Mouse (Mus musculus): ENCODE measurements around the gene Slc16a7. TPM values are rescaled to one million over a fixed set of nuclear protein-coding genes. Genes with fewer than 3 reads are reported as not detected.
A peak's percentile ranks its signal among the peaks of the same experiment; 100 is the strongest.

The Slc16a7 gene
- polyA plus RNA-seq, 1 experiment from 2014 or later: 10.2 TPM

GRCm38 (mm10) chr10:125265901-125266300 is 123.4 kb downstream of the Slc16a7 start:
- no peak; the same call in 1 of the 2 replicates for ATAC-seq
- peaks cover 3% of the 10 kb centered on the region for H3K4me1 ChIP-seq (replicated peaks; ENCODE audit: control insufficient read depth, insufficient read depth, low read length)
- peak overlapping the region; percentile 20 for H3K4me2 ChIP-seq (ENCODE audit: low read length)
- no peak overlapping the region for H3K4me3 ChIP-seq (replicated peaks; ENCODE audit: low read length)
- no peak overlapping the region for H3K27ac ChIP-seq (ENCODE audit: low read length)
- H3K9me3 ChIP-seq (ENCODE audit: control insufficient read depth, low read length): no peaks in the 10 kb centered on the region
- H3K9ac ChIP-seq (replicated peaks; ENCODE audit: low read depth, low read length): no peak overlapping the region
- no peaks in the 10 kb centered on the region for H3K27me3 ChIP-seq (replicated peaks; ENCODE audit: control insufficient read depth, insufficient read depth, low read length)
- no peaks in the 10 kb centered on the region for H3K36me3 ChIP-seq (ENCODE audit: control insufficient read depth, insufficient read depth)
- WGBS: 13% methylated on average over 9 of the region's 9 CpGs

GRCm38 (mm10) chr10:125265467-125265866 is 123.8 kb downstream of the Slc16a7 start:
- Histone ChIP-seq H3K9me3 (ENCODE audit: control insufficient read depth, low read length) (no peaks in the 10 kb centered on the region), H3K27ac (ENCODE audit: low read length) (no peak overlapping the region), H3K9ac (replicated peaks; ENCODE audit: low read depth, low read length) (no peak overlapping the region), H3K36me3 (ENCODE audit: control insufficient read depth, insufficient read depth) (no peaks in the 10 kb centered on the region), H3K4me2 (ENCODE audit: low read length) (no peak overlapping the region), H3K4me3 (replicated peaks; ENCODE audit: low read length) (no peak overlapping the region), H3K4me1 (replicated peaks; ENCODE audit: control insufficient read depth, insufficient read depth, low read length) (peaks cover 3% of the 10 kb centered on the region), H3K27me3 (replicated peaks; ENCODE audit: control insufficient read depth, insufficient read depth, low read length) (no peaks in the 10 kb centered on the region)
- ATAC-seq: peak; percentile 43; the same call in 1 of the 2 replicates
- 65% methylated on average over 14 of the region's 14 CpGs for WGBS

DNA sequence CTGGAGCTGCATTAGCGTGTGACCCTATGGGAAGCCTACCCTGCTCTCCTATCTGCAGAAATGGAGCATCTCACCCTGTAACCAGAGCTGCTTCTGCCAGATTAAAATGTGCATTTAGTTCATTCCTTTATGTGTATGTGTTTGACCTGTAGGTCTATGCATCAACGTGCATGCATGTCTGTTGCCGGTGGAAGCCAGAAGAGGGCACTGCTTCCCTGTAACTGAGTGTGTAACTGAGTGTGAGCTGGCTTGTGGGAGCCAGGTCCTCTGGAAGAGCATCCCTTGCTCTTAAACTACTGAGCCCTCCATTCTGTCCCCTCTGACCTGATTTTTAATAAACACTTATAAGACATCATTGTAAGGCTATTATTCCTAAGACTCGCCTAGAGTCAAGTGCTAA is 124.3 kb downstream of the Slc16a7 start:
- no peaks in the 10 kb centered on the region for H3K27me3 ChIP-seq (replicated peaks; ENCODE audit: control insufficient read depth, insufficient read depth, low read length)
- H3K9me3 ChIP-seq (ENCODE audit: control insufficient read depth, low read length): no peaks in the 10 kb centered on the region
- no peak overlapping the region for H3K27ac ChIP-seq (ENCODE audit: low read length)
- H3K9ac ChIP-seq (replicated peaks; ENCODE audit: low read depth, low read length): no peak overlapping the region
- no peaks in the 10 kb centered on the region for H3K36me3 ChIP-seq (ENCODE audit: control insufficient read depth, insufficient read depth)
- ATAC-seq: peak; percentile 82
- peaks cover 3% of the 10 kb centered on the region for H3K4me1 ChIP-seq (replicated peaks; ENCODE audit: control insufficient read depth, insufficient read depth, low read length)
- H3K4me3 ChIP-seq (replicated peaks; ENCODE audit: low read length): no peak overlapping the region
- H3K4me2 ChIP-seq (ENCODE audit: low read length): no peak overlapping the region
- 58% methylated on average over 4 of the region's 4 CpGs for WGBS

DNA sequence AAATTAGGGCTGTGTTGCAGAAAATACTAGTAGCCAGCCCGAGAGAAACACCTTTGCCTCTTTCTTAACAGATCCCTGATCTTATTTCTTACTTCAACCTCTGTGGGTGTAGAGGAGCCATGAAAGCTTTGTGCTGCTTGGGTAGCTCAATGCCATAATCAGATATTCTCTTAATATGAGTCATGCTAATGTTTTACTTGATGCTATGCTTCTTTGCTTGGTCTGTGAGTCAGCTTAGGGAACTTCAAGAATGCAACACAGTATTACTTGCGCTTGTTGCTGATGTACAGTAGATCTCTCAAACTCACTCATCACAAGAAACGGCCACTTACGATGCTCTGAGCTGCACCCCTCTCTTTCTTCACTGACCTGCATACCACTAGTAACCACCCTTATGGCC is 133.4 kb downstream of the Slc16a7 start:
- Histone ChIP-seq H3K36me3 (ENCODE audit: control insufficient read depth, insufficient read depth) (no peaks in the 10 kb centered on the region), H3K9ac (replicated peaks; ENCODE audit: low read depth, low read length) (no peak overlapping the region), H3K27ac (ENCODE audit: low read length) (no peak overlapping the region), H3K4me3 (replicated peaks; ENCODE audit: low read length) (no peak overlapping the region), H3K27me3 (replicated peaks; ENCODE audit: control insufficient read depth, insufficient read depth, low read length) (no peaks in the 10 kb centered on the region), H3K9me3 (ENCODE audit: control insufficient read depth, low read length) (no peaks in the 10 kb centered on the region), H3K4me2 (ENCODE audit: low read length) (no peak overlapping the region), H3K4me1 (replicated peaks; ENCODE audit: control insufficient read depth, insufficient read depth, low read length) (no peaks in the 10 kb centered on the region)
- WGBS: 93% methylated on average over 4 of the region's 4 CpGs
- ATAC-seq: no peak

GRCm38 (mm10) chr10:125214536-125214935 is 174.7 kb downstream of the Slc16a7 start:
- Histone ChIP-seq H3K36me3 (ENCODE audit: control insufficient read depth, insufficient read depth) (no peaks in the 10 kb centered on the region), H3K27ac (ENCODE audit: low read length) (no peak overlapping the region), H3K9ac (replicated peaks; ENCODE audit: low read depth, low read length) (no peak overlapping the region), H3K4me2 (ENCODE audit: low read length) (no peak overlapping the region), H3K27me3 (replicated peaks; ENCODE audit: control insufficient read depth, insufficient read depth, low read length) (no peaks in the 10 kb centered on the region), H3K4me1 (replicated peaks; ENCODE audit: control insufficient read depth, insufficient read depth, low read length) (no peaks in the 10 kb centered on the region), H3K9me3 (ENCODE audit: control insufficient read depth, low read length) (no peaks in the 10 kb centered on the region), H3K4me3 (replicated peaks; ENCODE audit: low read length) (no peak overlapping the region)
- 41% methylated on average over 2 of the region's 2 CpGs for WGBS
- no peak for ATAC-seq

DNA sequence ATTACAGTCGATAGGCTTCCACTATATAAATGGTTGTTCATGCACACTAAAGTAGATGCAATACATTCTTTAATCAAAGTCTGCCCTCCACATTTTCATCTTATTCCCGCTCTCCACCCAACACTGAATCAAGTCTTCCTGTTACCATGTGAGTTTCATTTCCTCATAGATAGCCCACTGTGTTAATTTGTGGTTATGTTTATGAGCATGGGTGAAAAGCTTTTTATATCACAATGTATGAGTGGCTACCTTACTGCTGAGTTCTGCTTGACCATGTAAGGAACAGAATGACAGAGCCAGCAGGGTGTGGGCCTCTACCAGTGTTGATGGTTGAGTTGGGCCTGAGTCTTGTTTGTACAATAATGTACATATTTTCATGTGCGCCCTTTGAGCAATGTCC is 175.5 kb downstream of the Slc16a7 start:
- 87% methylated on average over 3 of the region's 3 CpGs for WGBS
- H3K9me3 ChIP-seq (ENCODE audit: control insufficient read depth, low read length): no peaks in the 10 kb centered on the region
- H3K36me3 ChIP-seq (ENCODE audit: control insufficient read depth, insufficient read depth): no peaks in the 10 kb centered on the region
- no peak overlapping the region for H3K4me2 ChIP-seq (ENCODE audit: low read length)
- H3K4me3 ChIP-seq (replicated peaks; ENCODE audit: low read length): no peak overlapping the region
- no peak overlapping the region for H3K9ac ChIP-seq (replicated peaks; ENCODE audit: low read depth, low read length)
- no peaks in the 10 kb centered on the region for H3K4me1 ChIP-seq (replicated peaks; ENCODE audit: control insufficient read depth, insufficient read depth, low read length)
- H3K27ac ChIP-seq (ENCODE audit: low read length): no peak overlapping the region
- H3K27me3 ChIP-seq (replicated peaks; ENCODE audit: control insufficient read depth, insufficient read depth, low read length): no peaks in the 10 kb centered on the region
- ATAC-seq: no peak

GRCm38 (mm10) chr10:125187544-125187943 is 201.7 kb downstream of the Slc16a7 start:
- peak; percentile 80 for ATAC-seq
- H3K27ac ChIP-seq (ENCODE audit: low read length): no peak overlapping the region
- H3K4me2 ChIP-seq (ENCODE audit: low read length): no peak overlapping the region
- no peak overlapping the region for H3K4me3 ChIP-seq (replicated peaks; ENCODE audit: low read length)
- H3K9ac ChIP-seq (replicated peaks; ENCODE audit: low read depth, low read length): no peak overlapping the region
- H3K27me3 ChIP-seq (replicated peaks; ENCODE audit: control insufficient read depth, insufficient read depth, low read length): no peaks in the 10 kb centered on the region
- no peaks in the 10 kb centered on the region for H3K9me3 ChIP-seq (ENCODE audit: control insufficient read depth, low read length)
- no peaks in the 10 kb centered on the region for H3K36me3 ChIP-seq (ENCODE audit: control insufficient read depth, insufficient read depth)
- H3K4me1 ChIP-seq (replicated peaks; ENCODE audit: control insufficient read depth, insufficient read depth, low read length): no peaks in the 10 kb centered on the region
- 62% methylated on average over 5 of the region's 5 CpGs for WGBS

DNA sequence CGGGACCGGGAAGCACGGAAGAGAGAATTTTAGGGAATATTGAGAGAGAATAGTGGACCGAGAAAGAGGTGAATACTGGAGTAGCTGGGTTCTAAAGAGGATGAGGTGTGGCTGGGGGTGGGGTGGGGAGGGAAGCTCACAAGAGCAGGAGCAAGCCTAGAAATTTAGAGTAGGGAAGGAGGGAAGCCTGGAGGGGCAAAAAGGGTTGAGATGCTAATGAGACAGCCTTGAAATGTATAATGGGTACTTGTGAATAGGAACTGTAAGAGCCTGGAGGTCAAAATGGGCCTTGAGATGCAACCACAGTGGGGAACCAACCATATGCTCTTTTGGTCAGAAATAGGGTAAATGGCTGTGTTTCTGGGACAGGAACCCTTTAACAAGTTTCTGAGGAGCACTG is 203.9 kb downstream of the Slc16a7 start:
- Histone ChIP-seq H3K9ac (replicated peaks; ENCODE audit: low read depth, low read length) (no peak overlapping the region), H3K4me1 (replicated peaks; ENCODE audit: control insufficient read depth, insufficient read depth, low read length) (no peaks in the 10 kb centered on the region), H3K27ac (ENCODE audit: low read length) (no peak overlapping the region), H3K9me3 (ENCODE audit: control insufficient read depth, low read length) (no peaks in the 10 kb centered on the region), H3K4me2 (ENCODE audit: low read length) (no peak overlapping the region), H3K4me3 (replicated peaks; ENCODE audit: low read length) (no peak overlapping the region), H3K27me3 (replicated peaks; ENCODE audit: control insufficient read depth, insufficient read depth, low read length) (no peaks in the 10 kb centered on the region), H3K36me3 (ENCODE audit: control insufficient read depth, insufficient read depth) (no peaks in the 10 kb centered on the region)
- no peak for ATAC-seq
- WGBS: 93% methylated on average over 4 of the region's 4 CpGs

- 39% methylated on average over 5 of the region's 5 CpGs for WGBS
- H3K36me3 ChIP-seq (ENCODE audit: control insufficient read depth, insufficient read depth): no peaks in the 10 kb centered on the region
- no peak overlapping the region for H3K27ac ChIP-seq (ENCODE audit: low read length)
- no peaks in the 10 kb centered on the region for H3K4me1 ChIP-seq (replicated peaks; ENCODE audit: control insufficient read depth, insufficient read depth, low read length)
- ATAC-seq: no peak
- H3K9ac ChIP-seq (replicated peaks; ENCODE audit: low read depth, low read length): no peak overlapping the region
- H3K4me2 ChIP-seq (ENCODE audit: low read length): no peak overlapping the region
- H3K27me3 ChIP-seq (replicated peaks; ENCODE audit: control insufficient read depth, insufficient read depth, low read length): no peaks in the 10 kb centered on the region
- H3K4me3 ChIP-seq (replicated peaks; ENCODE audit: low read length): no peak overlapping the region
- H3K9me3 ChIP-seq (ENCODE audit: control insufficient read depth, low read length): no peaks in the 10 kb centered on the region
These were observed 205.1 kb downstream of the Slc16a7 start for GRCm38 (mm10) chr10:125184146-125184545.

DNA sequence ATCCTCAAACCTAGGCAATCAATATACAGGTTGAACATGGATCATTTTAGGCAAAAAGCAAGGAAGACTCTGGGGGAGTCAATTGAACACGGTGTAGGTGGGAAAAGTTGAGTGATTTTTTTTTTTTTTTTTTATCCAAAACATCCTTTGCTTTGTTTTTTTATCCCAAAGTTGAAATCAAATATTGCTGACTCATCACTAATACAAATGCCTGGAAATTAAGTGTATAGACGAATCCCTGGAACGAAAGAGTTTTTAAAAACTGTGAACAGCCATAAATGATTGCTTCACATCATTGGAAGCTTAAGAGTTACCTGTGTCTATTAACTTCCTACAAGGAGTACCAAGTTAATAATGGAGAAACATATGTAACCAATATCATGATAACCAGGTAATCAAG is 206.7 kb downstream of the Slc16a7 start:
- Histone ChIP-seq H3K4me3 (replicated peaks; ENCODE audit: low read length) (no peak overlapping the region), H3K4me2 (ENCODE audit: low read length) (no peak overlapping the region), H3K36me3 (ENCODE audit: control insufficient read depth, insufficient read depth) (no peaks in the 10 kb centered on the region), H3K4me1 (replicated peaks; ENCODE audit: control insufficient read depth, insufficient read depth, low read length) (no peaks in the 10 kb centered on the region), H3K27me3 (replicated peaks; ENCODE audit: control insufficient read depth, insufficient read depth, low read length) (no peaks in the 10 kb centered on the region), H3K27ac (ENCODE audit: low read length) (no peak overlapping the region), H3K9ac (replicated peaks; ENCODE audit: low read depth, low read length) (no peak overlapping the region), H3K9me3 (ENCODE audit: control insufficient read depth, low read length) (no peaks in the 10 kb centered on the region)
- no peak for ATAC-seq
- WGBS: 88% methylated on average over 3 of the region's 3 CpGs

All from forebrain, embryonic 16.5 days (tissue).